Mouse (Mus musculus) left cerebral cortex, adult 8-10 months (tissue): Measurements from ENCODE around the gene Znrf3. TPM values are rescaled to one million over a fixed set of nuclear protein-coding genes. Genes with fewer than 3 reads are reported as not detected.

ENCODE experiments used
- DNase-seq, 2 experiments: peaks; one replicate each; pipeline ENCODE4 v3.0.0; 2022; ENCODE audit warnings: low spot score in 2 of 2
- total RNA-seq, 4 experiments: library from RNA; stranded (reverse); gene quantifications; 2 replicates each; pipeline ENCODE4 v1.2.4; 2022

Gene Znrf3
- total RNA-seq, 4 experiments from 2014 or later, result 19.3 to 22.0 (median 20.4) TPM

GRCm38 (mm10) chr11:5242158-5242557, 202.5 kb downstream of the Znrf3 start:
- no peak for DNase-seq

GRCm38 (mm10) chr11:5239706-5240690, 204.6 kb downstream of the Znrf3 start:
- DNase-seq, result no peak

Other genes with a start within 250 kb of the Znrf3 start
- 10 to 100 TPM; 15.0 to 16.7 (median 15.7) TPM for gene Kremen1, start 183.3 kb downstream of the Znrf3 start, total RNA-seq
- gene Xbp1, start 75.8 kb upstream of the Znrf3 start, total RNA-seq, result 10 to 100 TPM; 78.5 to 83.1 (median 80.7) TPM
- 10 to 100 TPM; 13.0 to 15.0 (median 13.2) TPM for gene Ccdc117, start 97.3 kb upstream of the Znrf3 start, total RNA-seq
- gene Ankrd36, start 124.8 kb upstream of the Znrf3 start, total RNA-seq, result not detected